8 mouse cellular contexts compared by ENCODE assay signal in the genomic region with DNA sequence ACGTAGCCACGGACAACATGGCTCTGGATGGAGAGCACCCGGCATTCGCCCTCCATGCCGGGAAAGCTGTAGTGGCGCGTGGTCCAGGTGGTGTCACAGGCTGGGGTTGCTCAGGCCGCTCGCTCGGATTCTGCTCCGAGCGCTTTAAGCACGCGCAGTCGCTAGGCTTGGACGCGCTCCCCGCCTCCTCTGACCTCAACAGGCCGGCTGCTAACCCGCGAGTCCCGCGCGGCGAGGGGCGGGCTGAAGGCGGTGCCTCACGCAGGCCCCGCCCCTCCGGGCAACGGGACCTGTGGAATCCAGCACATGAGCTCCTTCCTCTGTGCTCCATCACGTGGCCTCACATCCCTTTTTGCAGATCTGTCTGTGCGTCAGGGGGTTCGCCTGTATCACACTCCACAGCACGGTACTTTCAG. TPM values are rescaled to one million over a fixed set of nuclear protein-coding genes. Genes with fewer than 3 reads are reported as not detected.
DNase-seq lines count a peak whose midpoint lies in the region; ATAC-seq and TF ChIP-seq lines count a peak whose summit lies in the region.

Gene Pdxk (minus strand): TSS at position 184 of the 416 bp plus-strand sequence.

- no peaks in the 10 kb centered on the region for H3K9me3 ChIP-seq in forebrain, embryonic 15.5 days

- no peaks in the 10 kb centered on the region for H3K36me3 ChIP-seq in forebrain, embryonic 15.5 days

- ATAC-seq in forebrain, embryonic 15.5 days (replicated peaks) = peak; percentile 93
- peak; percentile 83 for ATAC-seq in neutrophil, adult 5-6 weeks (ENCODE audit: extremely low read depth, insufficient number of reproducible peaks, low FRiP score, poor library complexity, severe bottlenecking)

- H3K4me3 ChIP-seq in forebrain, embryonic 15.5 days = peak within 1 kb of the TSS; percentile 82
- peak within 1 kb of the TSS; percentile 96 for H3K4me3 ChIP-seq in lung, adult 2 months (replicated peaks; ENCODE audit: extremely low read depth, low read depth, low read length)

- H3K27ac ChIP-seq in forebrain, embryonic 15.5 days (replicated peaks) = peak within 1 kb of the TSS; percentile 43; the same call in 1 of the 2 replicates

- under 1% methylated on average over 35 of the region's 35 CpGs for WGBS in forebrain, embryonic 15.5 days
- WGBS in lung, adult 2 months = under 1% methylated on average over 35 of the region's 35 CpGs

- no peaks in the 10 kb centered on the region for H3K27me3 ChIP-seq in forebrain, embryonic 15.5 days

- H3K4me1 ChIP-seq in forebrain, embryonic 15.5 days = peaks cover 11% of the 10 kb centered on the region
- H3K4me1 ChIP-seq in lung, adult 2 months (ENCODE audit: control insufficient read depth, insufficient read depth, low read length) = peaks cover 5% of the 10 kb centered on the region

- intact Hi-C loops in heart, postnatal 25 days (cut with DNase I) = loop anchor here (5.0 kb wide), 1 partner anchor 108 kb away; the partner anchor contains the start of gene Ilvbl

- TF ChIP-seq CTCF in lung, adult 2 months (IDR thresholded peaks at IDR 0.05; ENCODE audit: insufficient read depth, low read length) = no peak

- H3K9ac ChIP-seq in forebrain, embryonic 15.5 days (replicated peaks) = peak within 1 kb of the TSS; percentile 66

- DNase-seq in ES-CJ7 (ENCODE audit: low read depth, low spot score) = peak; percentile 95
- peak; percentile 96 for DNase-seq in cerebellum, adult 11 months
- peak; percentile 96 for DNase-seq in heart, postnatal 25 days (ENCODE audit: low spot score)
- DNase-seq in layer of hippocampus, adult 18-20 months (ENCODE audit: low spot score in 2 of 2) = peak; percentile 95 to 97
- peak; percentile 90 for DNase-seq in lung, adult 2 months
- DNase-seq in thymus, adult 18-20 months = peak; percentile 96

- H3K4me2 ChIP-seq in forebrain, embryonic 15.5 days (replicated peaks) = peak within 1 kb of the TSS; percentile 100

- TF ChIP-seq POLR2A in lung, adult 2 months (IDR thresholded peaks at IDR 0.05; ENCODE audit: borderline replicate concordance, extremely low read depth, low read depth, low read length) = peak; percentile 69; the same call in 1 of the 2 replicates

RNA-seq across cellular contexts. Expression of gene Pdxk, which starts in this region (rescaled TPM):
- 13.6 and 13.9 TPM in 2 replicates for polyA plus RNA-seq in forebrain, embryonic 15.5 days (2015; fragmentation: Nextera tagmentation; extraction: Ambion mirVana)
- total RNA-seq in heart, postnatal 25 days (2021) = 10 to 100 TPM in 1 of 2 experiments, 1 to 10 TPM in 1; 9.3 to 12.0 TPM
- total RNA-seq in layer of hippocampus, adult 18-20 months (2021) = 100 to 1,000 TPM in 1 of 2 experiments, 10 to 100 TPM in 1; 99.5 to 106 TPM
- polyA plus RNA-seq in lung, adult 2 months (2012; rRNA removed) = 20.4 and 21.5 TPM in 2 replicates
- 5.2 and 6.0 TPM in 2 replicates for total RNA-seq in neutrophil, adult 5-6 weeks (2017)

Comparison
In these comparisons a context has a peak if more than half of its experiments do, and no peak if none do; other contexts are left out.
1. Peak in every context shown above with its lines: DNase-seq, ATAC-seq, H3K4me3 ChIP-seq and H3K27ac ChIP-seq.
2. RNA of gene Pdxk (total RNA-seq): 99.5 to 106 TPM in layer of hippocampus, adult 18-20 months; 9.3 to 12.0 TPM in heart, postnatal 25 days and 5.2 to 6.0 TPM in neutrophil, adult 5-6 weeks; every median in the first group is over 4 times any median in the second.